Mouse (Mus musculus): ENCODE data around the gene Ndufa3. TPM values are rescaled to one million over a fixed set of nuclear protein-coding genes. Genes with fewer than 3 reads are reported as not detected.

Ndufa3 gene
- total and polyA plus RNA-seq, 2 experiments from 2014 or later, result 572 to 717 TPM

DNA sequence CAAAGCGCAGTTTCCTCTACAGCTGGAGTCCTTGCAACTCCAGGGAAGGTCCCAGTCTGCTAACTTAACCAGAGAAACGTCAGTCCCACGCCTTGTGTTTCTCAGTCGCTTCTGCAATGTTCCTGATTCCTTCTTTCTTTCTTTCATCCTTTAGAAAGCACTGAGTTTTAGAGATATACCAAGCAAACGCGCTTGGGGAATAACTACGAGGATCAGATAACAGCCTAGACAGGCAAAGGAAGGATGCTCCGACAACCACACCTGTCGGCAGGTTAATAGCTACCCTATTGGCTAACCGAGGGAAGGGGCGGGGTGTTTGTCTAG is 27.1 kb downstream of the Ndufa3 start:
- H3K4me2 ChIP-seq (ENCODE audit: low read depth, low read length), result peak overlapping the region; percentile 71
- H3K9me3 ChIP-seq (ENCODE audit: low read length), result no peaks in the 10 kb centered on the region
- peaks cover 7% of the 10 kb centered on the region; the same call in 1 of the 2 replicates for H3K36me3 ChIP-seq (ENCODE audit: insufficient read depth, low read length)
- H3K27ac ChIP-seq, result 0 out of 2 replicates have a peak overlapping the region, but pooled peaks have one; percentile 17
- DNase-seq (ENCODE audit: low spot score) (no peak), ATAC-seq (no peak)
- H3K27me3 ChIP-seq (ENCODE audit: insufficient read depth, low read length), result no peaks in the 10 kb centered on the region
- TF ChIP-seq CTCF (IDR thresholded peaks at IDR 0.05; ENCODE audit: low read depth), result no peak
- H3K4me1 ChIP-seq (ENCODE audit: insufficient read depth, low read length), result peaks cover 23% of the 10 kb centered on the region
- H3K4me3 ChIP-seq (ENCODE audit: low read length), result peak overlapping the region; percentile 97
- 2% methylated on average over 11 of the region's 11 CpGs for WGBS
- peak overlapping the region; percentile 25; the same call in 1 of the 2 replicates for H3K9ac ChIP-seq (replicated peaks; ENCODE audit: low read length)

DNA sequence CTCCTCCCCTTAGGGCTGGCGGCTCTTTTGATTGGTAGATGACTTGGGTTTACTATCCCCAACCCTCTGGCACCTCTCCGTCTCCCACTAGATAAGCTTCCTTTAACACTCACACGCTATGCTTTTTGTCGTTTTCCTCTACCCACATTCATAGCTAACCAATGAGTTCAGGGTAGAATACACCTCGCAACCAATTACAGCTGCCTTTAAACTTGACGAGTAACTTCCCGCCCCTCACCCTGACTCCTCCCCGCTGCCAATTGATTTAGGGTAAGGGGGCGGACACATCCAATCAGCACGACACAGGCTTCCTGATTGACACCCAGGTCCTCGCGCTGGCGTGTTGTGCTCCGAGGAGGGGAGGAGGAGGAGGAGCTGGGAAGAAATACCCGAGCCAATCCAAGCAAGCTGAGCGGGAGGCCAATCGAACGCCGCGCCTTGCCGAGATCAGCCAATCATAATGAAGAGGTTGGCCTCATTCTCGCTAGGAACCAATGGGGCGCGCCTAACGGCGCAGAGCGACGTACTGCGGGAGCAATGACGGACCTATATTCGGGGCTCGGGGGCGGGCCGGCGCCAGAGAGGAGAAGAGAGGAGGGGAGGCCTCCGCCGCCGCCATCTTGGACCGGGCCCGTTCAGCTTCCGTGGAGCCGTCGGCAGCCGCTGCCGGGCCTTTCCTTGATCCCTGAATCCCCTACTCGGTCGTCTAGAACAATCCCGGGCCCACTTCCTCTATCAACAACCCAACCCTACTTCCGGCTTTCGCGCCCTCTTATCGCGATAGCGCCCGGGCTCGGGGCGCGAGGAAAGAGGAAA is 27.7 kb downstream of the Ndufa3 start, which contains the start of gene Cnot3:
Cnot3 (plus strand) TSS at position 597 of the 816 bp plus-strand sequence.
- WGBS, result under 1% methylated on average over 51 of the region's 58 CpGs
- Histone ChIP-seq H3K4me3 (ENCODE audit: low read length) (peak within 1 kb of the TSS; percentile 97), H3K27ac (peak within 1 kb of the TSS; percentile 98), H3K27me3 (ENCODE audit: insufficient read depth, low read length) (no peaks in the 10 kb centered on the region), H3K36me3 (ENCODE audit: insufficient read depth, low read length) (peaks cover 7% of the 10 kb centered on the region; the same call in 1 of the 2 replicates), H3K4me1 (ENCODE audit: insufficient read depth, low read length) (peaks cover 23% of the 10 kb centered on the region), H3K4me2 (ENCODE audit: low read depth, low read length) (peak within 1 kb of the TSS; percentile 78), H3K9ac (replicated peaks; ENCODE audit: low read length) (peak within 1 kb of the TSS; percentile 97), H3K9me3 (ENCODE audit: low read length) (no peaks in the 10 kb centered on the region)
- DNase-seq (ENCODE audit: low spot score), result peak; percentile 99
- peak; percentile 98 for ATAC-seq
- TF ChIP-seq CTCF (IDR thresholded peaks at IDR 0.05; ENCODE audit: low read depth), result no peak

DNA sequence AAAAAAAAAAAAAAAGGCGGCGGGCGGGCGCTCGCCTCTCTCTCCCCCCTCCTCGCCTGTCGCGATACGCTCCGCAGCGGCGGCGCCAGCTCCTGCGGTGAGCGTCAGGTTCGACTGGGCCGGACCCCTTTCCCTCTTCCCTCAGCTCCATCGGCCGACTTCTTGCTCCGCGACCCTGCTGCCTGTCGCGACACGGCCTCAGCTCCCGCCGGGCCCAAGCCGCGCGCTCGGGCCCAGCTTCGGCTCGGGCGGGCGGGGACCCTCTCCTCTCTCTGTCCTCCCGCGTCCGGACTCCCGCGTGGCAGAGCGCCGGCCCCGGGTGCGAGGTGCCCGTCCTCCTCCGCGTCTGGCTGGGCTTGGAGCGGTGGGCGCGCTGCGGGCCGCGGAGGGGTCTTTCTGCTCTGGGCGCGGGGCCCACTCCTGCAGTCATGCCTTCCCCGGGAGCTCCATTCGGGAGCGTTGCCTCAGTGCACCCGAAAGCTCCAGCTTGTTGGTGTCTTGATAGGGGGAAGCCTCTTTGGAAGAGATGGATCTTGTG is 28.4 kb downstream of the Ndufa3 start:
- peak overlapping the region; percentile 78 for H3K4me2 ChIP-seq (ENCODE audit: low read depth, low read length)
- H3K9ac ChIP-seq (replicated peaks; ENCODE audit: low read length), result peak overlapping the region; percentile 97
- no peaks in the 10 kb centered on the region for H3K27me3 ChIP-seq (ENCODE audit: insufficient read depth, low read length)
- no peak for DNase-seq (ENCODE audit: low spot score)
- H3K9me3 ChIP-seq (ENCODE audit: low read length), result no peaks in the 10 kb centered on the region
- no peak for ATAC-seq
- peaks cover 6% of the 10 kb centered on the region; the same call in 1 of the 2 replicates for H3K36me3 ChIP-seq (ENCODE audit: insufficient read depth, low read length)
- TF ChIP-seq CTCF (IDR thresholded peaks at IDR 0.05; ENCODE audit: low read depth), result no peak
- peaks cover 23% of the 10 kb centered on the region for H3K4me1 ChIP-seq (ENCODE audit: insufficient read depth, low read length)
- under 1% methylated on average over 39 of the region's 58 CpGs for WGBS
- peak overlapping the region; percentile 97 for H3K4me3 ChIP-seq (ENCODE audit: low read length)
- peak overlapping the region; percentile 98 for H3K27ac ChIP-seq

DNA sequence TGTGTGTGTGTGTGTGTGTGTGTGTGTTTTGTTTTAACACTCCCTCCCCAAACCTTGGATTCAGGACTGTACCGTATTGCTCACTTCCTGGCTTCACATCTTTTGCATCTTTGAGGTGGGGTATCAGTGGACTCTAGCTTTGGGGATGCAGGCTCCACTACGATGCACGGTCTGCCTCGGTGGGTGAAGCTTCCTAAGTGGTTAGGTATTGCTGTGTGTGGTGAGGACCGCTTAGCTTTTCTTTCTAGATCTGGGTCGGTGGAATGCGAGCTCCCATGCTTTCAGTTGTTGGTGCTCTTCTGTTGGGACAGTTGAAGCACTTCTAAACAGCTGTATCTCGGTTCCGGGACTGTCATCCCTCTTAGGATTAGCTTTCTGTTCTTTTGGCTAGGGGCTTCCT is 29.0 kb downstream of the Ndufa3 start:
- ATAC-seq, result no peak
- Histone ChIP-seq H3K4me2 (ENCODE audit: low read depth, low read length) (peak overlapping the region; percentile 78), H3K9me3 (ENCODE audit: low read length) (no peaks in the 10 kb centered on the region), H3K27ac (peak overlapping the region; percentile 98; the same call in 1 of the 2 replicates), H3K4me3 (ENCODE audit: low read length) (peak overlapping the region; percentile 97), H3K27me3 (ENCODE audit: insufficient read depth, low read length) (no peaks in the 10 kb centered on the region), H3K36me3 (ENCODE audit: insufficient read depth, low read length) (peaks cover 8% of the 10 kb centered on the region), H3K4me1 (ENCODE audit: insufficient read depth, low read length) (peaks cover 23% of the 10 kb centered on the region), H3K9ac (replicated peaks; ENCODE audit: low read length) (peak overlapping the region; percentile 97)
- WGBS, result 14% methylated on average over 9 of the region's 9 CpGs
- no peak for TF ChIP-seq CTCF (IDR thresholded peaks at IDR 0.05; ENCODE audit: low read depth)
- no peak for DNase-seq (ENCODE audit: low spot score)

DNA sequence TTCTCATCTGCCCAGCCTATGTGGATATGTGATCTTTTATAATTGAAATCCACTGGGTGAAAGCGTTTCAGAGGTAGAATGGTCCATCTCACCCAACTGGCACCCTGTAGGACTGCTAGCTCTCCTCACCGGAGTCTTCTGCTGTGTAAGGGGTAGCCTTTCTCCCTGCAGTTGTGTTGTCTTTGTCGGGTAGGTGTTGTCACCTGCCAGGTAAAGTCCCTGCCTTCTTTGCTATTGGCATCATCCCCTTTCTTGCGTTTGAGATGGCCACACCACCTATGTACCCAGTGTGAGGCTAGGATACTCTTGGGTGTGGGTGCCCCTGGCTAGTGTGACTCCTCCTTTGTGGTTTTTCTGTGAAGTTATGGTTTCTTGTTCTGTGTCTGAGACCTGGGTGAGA is 29.5 kb downstream of the Ndufa3 start:
- 71% methylated on average over 4 of the region's 4 CpGs for WGBS
- peak overlapping the region; percentile 97 for H3K9ac ChIP-seq (replicated peaks; ENCODE audit: low read length)
- no peak for TF ChIP-seq CTCF (IDR thresholded peaks at IDR 0.05; ENCODE audit: low read depth)
- H3K36me3 ChIP-seq (ENCODE audit: insufficient read depth, low read length), result peaks cover 12% of the 10 kb centered on the region
- no peak for ATAC-seq
- no peak overlapping the region for H3K27ac ChIP-seq
- peak overlapping the region; percentile 78 for H3K4me2 ChIP-seq (ENCODE audit: low read depth, low read length)
- H3K4me1 ChIP-seq (ENCODE audit: insufficient read depth, low read length), result peaks cover 23% of the 10 kb centered on the region
- peak overlapping the region; percentile 97 for H3K4me3 ChIP-seq (ENCODE audit: low read length)
- no peak for DNase-seq (ENCODE audit: low spot score)
- H3K9me3 ChIP-seq (ENCODE audit: low read length), result no peaks in the 10 kb centered on the region
- H3K27me3 ChIP-seq (ENCODE audit: insufficient read depth, low read length), result no peaks in the 10 kb centered on the region

DNA sequence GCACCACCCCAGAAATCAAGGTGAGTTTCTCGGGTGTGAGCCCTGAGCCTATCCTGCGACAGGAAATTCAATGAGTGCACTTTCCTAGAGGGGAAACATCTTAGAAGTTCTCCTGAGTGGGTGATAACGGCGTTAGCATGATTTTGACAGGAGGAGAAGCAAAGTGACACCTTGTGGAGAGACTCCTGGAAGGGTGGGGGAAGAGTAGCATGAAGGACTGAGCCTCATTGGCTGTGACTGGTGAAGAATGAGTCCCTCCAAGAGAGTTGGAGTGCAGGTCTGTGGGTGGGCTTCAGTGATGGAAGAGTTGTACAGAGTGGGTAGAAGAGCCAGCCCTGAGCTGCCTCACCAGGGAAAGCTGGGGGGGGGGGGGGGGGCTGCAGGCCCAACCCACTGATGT is 39.8 kb downstream of the Ndufa3 start:
- Histone ChIP-seq H3K9me3 (ENCODE audit: low read length) (no peaks in the 10 kb centered on the region), H3K9ac (replicated peaks; ENCODE audit: low read length) (no peak overlapping the region), H3K27me3 (ENCODE audit: insufficient read depth, low read length) (no peaks in the 10 kb centered on the region), H3K4me3 (ENCODE audit: low read length) (no peak overlapping the region), H3K36me3 (ENCODE audit: insufficient read depth, low read length) (peaks cover 82% of the 10 kb centered on the region), H3K4me1 (ENCODE audit: insufficient read depth, low read length) (no peaks in the 10 kb centered on the region), H3K27ac (no peak overlapping the region), H3K4me2 (ENCODE audit: low read depth, low read length) (no peak overlapping the region)
- ATAC-seq, result no peak
- WGBS, result 88% methylated on average over 4 of the region's 4 CpGs
- TF ChIP-seq CTCF (IDR thresholded peaks at IDR 0.05; ENCODE audit: low read depth), result no peak
- no peak for DNase-seq (ENCODE audit: low spot score)

Measured in hindbrain, postnatal 0 days (tissue).